Mouse (Mus musculus) kidney, postnatal 36 days (tissue): Measurements from ENCODE around the gene Aktip.

Experiments used
- DNase-seq, 2 experiments: peaks; one replicate each; pipeline ENCODE4 v3.0.0; 2021 to 2022; ENCODE audit warnings: mixed read lengths in 2 of 2

Aktip gene

DNA sequence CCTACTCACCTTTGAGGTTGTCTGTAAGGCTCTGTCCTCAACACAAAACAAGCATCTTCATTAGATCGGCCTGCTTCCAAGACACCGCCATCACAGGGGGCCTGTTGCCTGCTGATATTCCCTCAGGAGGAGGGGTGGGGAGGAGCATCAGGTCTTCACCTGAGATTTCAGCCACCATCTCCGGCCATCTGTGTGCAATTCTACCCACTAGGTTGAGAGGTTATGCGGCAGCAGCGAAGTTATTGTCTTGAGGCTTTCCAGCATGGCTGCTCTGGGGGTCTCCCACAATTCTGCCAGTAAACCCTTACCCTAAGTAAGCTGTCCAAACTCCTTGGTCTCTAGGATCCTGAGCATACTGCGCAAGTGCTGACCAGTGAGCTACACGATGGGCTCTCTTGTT lies at the start of gene Aktip:
TSS of gene Aktip (minus strand) at position 101 of the 400 bp plus-strand sequence.
- no peak for DNase-seq

- DNase-seq, result no peak
These were observed 46.2 kb upstream of the Aktip start for GRCm38 (mm10) chr8:91245821-91246454.

DNA sequence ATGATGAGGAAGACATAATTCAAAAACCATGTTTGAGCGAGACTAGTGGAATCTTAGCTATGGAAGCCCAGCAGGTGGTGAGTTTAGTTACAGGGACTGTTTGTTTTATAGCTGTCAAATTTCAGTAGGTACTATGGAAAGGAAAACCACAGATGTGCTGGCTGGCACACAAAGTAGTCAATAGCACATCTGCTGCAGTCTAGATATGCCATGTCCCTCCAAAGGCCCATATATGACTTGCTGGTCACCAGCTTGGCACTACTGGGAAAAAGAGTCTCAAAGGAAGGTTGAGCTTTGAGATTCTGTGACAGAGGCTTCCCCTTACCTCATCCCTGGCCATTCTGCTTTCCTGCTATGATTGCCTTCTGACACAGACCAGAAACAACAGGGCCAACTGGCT lies 42.9 kb upstream of the Aktip start:
- no peak for DNase-seq

DNA sequence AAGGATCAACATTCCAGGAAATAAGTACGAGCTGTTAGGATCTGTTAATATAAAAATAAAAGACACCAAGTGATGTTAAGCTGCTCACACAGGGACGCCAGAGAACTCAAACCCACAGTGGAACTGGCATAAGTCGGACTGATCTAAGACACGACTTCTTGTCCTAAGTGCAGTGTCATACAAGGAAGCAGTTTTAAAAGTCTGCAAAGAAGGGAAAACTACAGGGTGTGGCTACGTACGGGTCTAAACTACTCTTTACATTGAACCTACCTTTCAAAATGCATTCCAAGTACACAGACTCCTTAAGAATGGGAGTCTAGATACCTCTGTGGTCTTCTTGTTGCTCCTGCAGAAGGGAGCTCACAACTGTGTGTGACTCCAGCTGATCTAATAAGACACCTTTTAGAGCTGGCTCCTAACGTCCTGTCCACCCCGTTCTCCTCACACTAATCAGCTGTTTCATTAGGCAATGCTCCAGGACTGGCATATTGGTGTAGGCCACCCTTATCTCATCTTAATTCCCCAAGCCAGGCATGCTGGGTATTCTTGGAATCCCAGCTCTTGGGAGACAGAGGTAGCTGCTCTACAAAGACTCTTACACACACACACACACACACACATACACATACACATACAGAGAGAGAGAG lies 42.2 kb upstream of the Aktip start:
- DNase-seq, result no peak

GRCm38 (mm10) chr8:91241371-91241770 lies 41.6 kb upstream of the Aktip start:
- DNase-seq, result no peak

GRCm38 (mm10) chr8:91237191-91237590 lies 37.4 kb upstream of the Aktip start:
- no peak for DNase-seq

DNA sequence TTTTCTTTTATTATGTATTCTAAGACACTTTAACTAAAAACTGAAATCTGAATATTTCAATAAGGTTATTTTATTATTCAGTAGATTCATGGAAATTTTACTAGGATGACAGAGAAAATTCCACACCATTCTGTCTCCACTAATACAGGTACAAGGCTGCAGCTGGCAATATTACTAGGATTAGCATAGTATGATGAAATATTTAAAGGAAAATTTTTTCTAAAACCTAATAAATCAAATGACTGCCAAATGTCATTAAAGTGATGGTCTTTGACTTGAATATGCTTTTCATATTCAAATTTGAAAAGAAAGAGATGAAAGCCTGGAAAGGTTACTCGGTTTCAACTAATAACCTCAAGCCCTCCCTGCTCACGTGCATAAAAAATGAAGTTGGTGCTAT lies 34.3 kb upstream of the Aktip start:
- DNase-seq, result no peak

GRCm38 (mm10) chr8:91227421-91227841 lies 27.7 kb upstream of the Aktip start:
- DNase-seq, result no peak

DNA sequence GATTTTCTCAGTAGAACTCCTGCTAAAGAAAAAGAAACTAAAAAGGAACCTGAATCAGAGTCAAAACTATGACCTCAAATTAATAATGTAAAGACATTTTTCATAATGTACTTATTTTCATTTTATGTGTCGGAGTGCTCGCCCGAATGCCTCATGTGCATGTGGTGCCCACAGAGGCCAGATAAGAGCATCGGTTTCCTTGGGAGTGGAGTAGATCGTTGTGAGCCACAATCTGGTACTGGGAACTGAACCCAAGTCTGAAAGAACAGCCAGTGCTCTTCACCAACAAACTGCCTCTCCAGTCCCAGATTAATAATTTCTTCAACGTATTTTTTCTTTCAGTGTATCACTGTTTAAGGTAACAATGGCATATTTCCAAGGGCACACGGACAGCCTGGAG lies 24.5 kb upstream of the Aktip start:
- no peak for DNase-seq

- DNase-seq, result no peak
These were observed 22.1 kb upstream of the Aktip start for GRCm38 (mm10) chr8:91221841-91222240.

GRCm38 (mm10) chr8:91218271-91218670 lies 18.5 kb upstream of the Aktip start:
- DNase-seq, result no peak

- no peak for DNase-seq
These were observed 17.5 kb upstream of the Aktip start for GRCm38 (mm10) chr8:91217062-91217905.

DNA sequence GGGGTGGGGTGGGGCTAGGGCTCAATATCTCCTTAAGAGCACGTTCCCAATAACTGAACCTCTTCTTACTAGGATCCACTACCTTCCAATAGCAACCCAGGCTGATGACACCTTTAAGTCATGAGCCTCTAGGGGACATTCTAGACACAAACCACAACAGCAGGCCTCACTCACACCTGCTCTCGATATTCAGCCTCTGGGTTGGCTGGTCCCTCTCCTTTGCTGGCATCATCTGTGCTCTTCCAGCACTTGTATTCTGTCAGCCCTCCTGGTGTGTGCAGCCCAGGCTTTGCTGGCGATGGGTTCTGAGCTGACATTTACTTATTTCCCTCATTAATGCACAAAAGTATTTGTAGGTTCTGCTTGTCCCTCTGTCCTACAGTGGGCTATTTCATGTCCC lies 14.5 kb upstream of the Aktip start:
- DNase-seq, result no peak

DNA sequence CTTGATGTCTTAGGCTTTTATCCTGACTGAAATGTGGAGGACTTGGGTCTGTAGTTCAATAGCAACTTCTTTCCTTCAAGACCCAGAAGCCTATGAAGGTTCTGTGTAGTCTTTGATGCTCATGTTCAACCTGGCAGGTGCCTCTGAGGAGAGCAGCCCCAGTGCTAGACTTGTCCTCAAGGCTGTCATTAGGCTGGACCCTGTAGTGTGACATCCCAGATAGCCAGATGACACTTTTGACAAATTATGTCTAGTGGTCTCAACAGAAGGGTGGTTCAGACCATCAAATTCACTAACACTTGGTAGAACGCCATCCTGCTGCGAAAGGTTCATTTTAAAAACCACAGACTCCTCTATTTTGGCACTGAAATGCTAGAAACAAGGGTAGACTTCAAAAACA lies 13.2 kb upstream of the Aktip start:
- no peak for DNase-seq

DNA sequence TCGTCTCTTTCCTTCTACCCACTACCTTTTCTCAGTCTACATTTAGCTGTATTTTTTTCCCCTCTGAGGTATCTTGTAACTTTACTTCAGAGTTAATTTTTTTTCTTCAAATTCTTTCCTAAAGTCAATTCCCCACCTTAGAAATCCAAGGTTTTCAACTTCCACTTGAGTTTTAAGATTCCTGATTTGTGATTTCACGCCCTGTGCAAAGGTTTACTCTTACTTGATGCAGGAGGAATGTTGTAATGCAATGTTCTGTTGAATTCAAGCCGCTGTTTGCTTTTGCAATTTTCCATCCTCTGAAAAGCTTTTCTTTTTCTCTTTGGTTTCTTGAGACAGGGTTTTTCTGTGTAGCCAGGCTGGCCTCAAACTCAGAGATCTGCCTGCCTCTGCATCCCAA lies 9.9 kb upstream of the Aktip start:
- no peak for DNase-seq

DNA sequence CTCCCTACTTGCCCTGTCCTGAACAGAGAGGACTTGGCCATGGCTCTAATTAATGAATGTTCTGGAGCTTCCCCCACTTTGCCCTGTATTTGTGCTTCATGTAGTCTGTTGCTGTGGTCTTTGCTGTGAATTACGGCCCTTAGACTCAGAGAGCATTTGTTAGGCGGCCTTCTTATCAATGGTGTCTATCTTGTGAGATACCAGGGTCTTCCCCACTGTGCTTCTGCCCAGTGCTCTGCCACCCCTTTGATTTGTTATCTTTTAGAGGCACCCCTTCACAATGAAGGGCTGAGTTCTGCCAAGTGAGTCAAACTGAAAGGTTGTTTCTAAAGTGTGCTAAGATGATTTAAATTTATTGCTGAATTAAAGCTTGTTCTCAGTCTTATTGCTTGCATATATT lies 7.9 kb upstream of the Aktip start:
- no peak for DNase-seq

GRCm38 (mm10) chr8:91205897-91206296 lies 6.1 kb upstream of the Aktip start:
- no peak for DNase-seq

DNA sequence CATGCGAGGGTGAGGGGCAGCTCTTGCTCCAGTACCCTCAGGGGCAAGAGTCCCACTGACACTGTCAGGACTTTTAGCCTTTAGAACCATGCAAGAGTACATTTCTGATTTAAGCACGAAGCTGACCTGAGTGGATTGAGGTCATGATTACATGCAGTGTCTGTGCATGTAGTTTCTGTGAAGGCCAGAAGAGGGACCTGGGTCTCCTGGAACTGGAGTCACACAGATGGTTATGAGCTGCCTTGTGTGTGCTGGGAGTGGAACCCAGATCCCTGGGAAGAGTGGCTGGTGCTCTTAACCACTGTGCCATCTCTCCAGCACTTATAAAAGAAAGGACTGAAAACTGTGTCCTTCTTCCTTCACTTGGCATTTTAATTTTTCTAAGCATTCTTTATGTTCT lies 1.4 kb upstream of the Aktip start:
- DNase-seq, result no peak

- DNase-seq, result no peak
These were observed 1.7 kb downstream of the Aktip start for GRCm38 (mm10) chr8:91198036-91198435.

DNA sequence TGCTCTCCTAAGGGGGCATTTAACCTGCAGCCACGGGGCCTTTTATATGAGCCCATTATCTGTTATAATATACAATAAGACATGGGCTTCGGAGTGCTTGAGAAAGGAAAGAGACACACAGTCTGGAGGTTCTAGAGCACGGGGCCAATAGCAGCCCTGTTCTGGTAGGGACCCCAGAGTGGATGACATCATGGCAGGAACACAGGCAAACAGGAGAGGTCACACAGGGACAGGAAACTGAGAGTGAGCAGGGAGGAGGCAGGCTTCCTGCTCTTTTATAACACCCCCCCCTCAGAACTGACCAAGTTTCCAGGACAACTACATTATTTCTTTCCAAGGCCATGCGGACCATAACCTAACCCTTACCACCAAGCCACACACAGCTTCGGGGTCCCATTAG lies 2.5 kb downstream of the Aktip start:
- DNase-seq, result peak; percentile 4 to 6

DNA sequence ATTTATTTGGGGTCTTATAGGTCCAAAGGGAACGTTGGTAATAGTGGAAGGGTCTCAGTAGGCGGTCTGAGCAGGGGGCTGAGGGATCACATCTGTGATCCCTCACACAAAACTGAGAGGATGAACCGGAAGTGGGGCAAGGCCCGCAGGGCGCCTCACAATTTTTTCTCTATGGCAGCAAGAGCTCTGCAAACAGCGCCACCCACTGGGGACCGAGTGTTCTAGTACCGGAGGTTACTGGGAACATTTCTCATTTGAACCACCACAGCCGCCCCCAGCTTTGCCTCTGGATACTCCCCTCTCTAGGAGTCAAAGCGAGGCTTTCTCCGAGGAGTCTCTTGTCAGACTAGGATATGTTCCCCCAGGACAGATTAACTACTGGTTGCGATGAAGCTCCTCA lies 3.1 kb downstream of the Aktip start:
- peak in 1 of 2 experiments; percentile 20 for DNase-seq

- DNase-seq, result no peak
These were observed 5.7 kb downstream of the Aktip start for GRCm38 (mm10) chr8:91194081-91194480.

GRCm38 (mm10) chr8:91192941-91193340 lies 6.8 kb downstream of the Aktip start:
- DNase-seq, result no peak

DNA sequence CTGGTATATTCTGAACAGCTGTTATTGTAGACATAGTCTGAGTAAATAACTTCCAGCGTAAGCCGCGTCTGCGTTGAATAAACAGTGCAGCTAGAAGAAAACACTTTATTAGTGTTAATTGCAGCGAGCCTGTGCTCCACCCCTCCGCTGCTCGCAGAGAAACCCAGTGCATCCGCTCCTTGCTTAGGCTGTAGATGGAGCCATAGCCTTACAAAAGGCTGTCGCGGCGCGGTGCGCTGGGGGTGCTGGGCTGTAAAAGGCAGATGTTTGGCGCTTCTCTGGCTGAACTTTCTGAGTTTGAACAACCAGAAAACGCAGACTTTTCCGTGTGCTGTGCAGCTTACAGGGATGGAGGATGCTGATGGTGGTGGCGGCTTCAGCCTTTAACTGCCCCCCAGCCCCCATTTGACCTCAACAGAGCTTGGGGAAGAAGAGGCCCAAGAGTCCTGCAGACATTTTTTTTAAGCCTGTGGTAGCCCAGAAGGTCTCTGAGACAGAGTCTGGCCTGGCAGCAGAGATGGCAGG lies 8.9 kb downstream of the Aktip start:
- peak; percentile 25 to 73 for DNase-seq
